Mouse (Mus musculus): ENCODE measurements at regions not wholly inside any gene's neighbourhood (a gene's known extent, or its start where the extent isn't known, plus 50 kb on each side); places are given as distances from the start of the nearest gene placed in this dataset.

GRCm38 (mm10) chr11:31753211-31753610 is 81.5 kb upstream of the Bod1 start:
- Histone ChIP-seq H3K9ac (no peak overlapping the region), H3K36me3 (no peaks in the 10 kb centered on the region), H3K27me3 (no peaks in the 10 kb centered on the region), H3K27ac (no peak overlapping the region), H3K4me2 (replicated peaks) (no peak overlapping the region), H3K4me1 (0 out of 2 replicates have a peak, but pooled peaks cover 3% of the 10 kb centered on the region), H3K9me3 (no peaks in the 10 kb centered on the region), H3K4me3 (no peak overlapping the region)
- WGBS = 91% methylated on average over 3 of the region's 3 CpGs
- ATAC-seq (ENCODE audit: insufficient number of reproducible peaks, insufficient read depth, low FRiP score, low TSS enrichment) = no peak

GRCm38 (mm10) chr11:31753711-31754161 is 82.1 kb upstream of the Bod1 start:
- 61% methylated on average over 5 of the region's 5 CpGs for WGBS
- Histone ChIP-seq H3K4me2 (replicated peaks) (no peak overlapping the region), H3K36me3 (no peaks in the 10 kb centered on the region), H3K9me3 (no peaks in the 10 kb centered on the region), H3K9ac (no peak overlapping the region), H3K27ac (no peak overlapping the region), H3K27me3 (no peaks in the 10 kb centered on the region), H3K4me3 (no peak overlapping the region), H3K4me1 (0 out of 2 replicates have a peak, but pooled peaks cover 3% of the 10 kb centered on the region)
- no peak for ATAC-seq (ENCODE audit: insufficient number of reproducible peaks, insufficient read depth, low FRiP score, low TSS enrichment)

DNA sequence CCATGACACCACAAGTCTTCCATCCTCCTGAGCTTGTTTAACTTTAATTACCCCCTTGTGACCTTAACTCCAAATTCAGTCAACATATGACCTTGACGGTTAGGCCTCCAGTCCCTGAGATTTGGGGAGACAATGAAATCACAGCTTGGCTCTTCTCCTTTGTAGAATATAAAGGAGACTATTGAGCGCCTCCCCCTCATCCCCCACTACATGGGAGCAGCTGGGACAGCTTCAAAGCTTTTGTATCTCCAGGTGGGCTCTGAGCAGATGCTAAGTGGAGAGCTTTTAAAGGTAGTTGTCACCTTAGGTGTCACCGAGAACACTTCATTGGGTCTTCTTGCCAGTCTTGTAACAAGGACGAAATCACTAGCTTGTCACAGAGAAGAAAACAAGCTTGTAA is 82.7 kb upstream of the Bod1 start:
- Histone ChIP-seq H3K9ac (no peak overlapping the region), H3K9me3 (no peaks in the 10 kb centered on the region), H3K36me3 (no peaks in the 10 kb centered on the region), H3K4me2 (replicated peaks) (no peak overlapping the region), H3K4me3 (no peak overlapping the region), H3K27ac (no peak overlapping the region), H3K27me3 (no peaks in the 10 kb centered on the region), H3K4me1 (peaks cover 4% of the 10 kb centered on the region; the same call in 1 of the 2 replicates)
- 64% methylated on average over 4 of the region's 4 CpGs for WGBS
- ATAC-seq (ENCODE audit: insufficient number of reproducible peaks, insufficient read depth, low FRiP score, low TSS enrichment) = no peak

- 43% methylated on average over 3 of the region's 3 CpGs for WGBS
- H3K9ac ChIP-seq = no peak overlapping the region
- no peaks in the 10 kb centered on the region for H3K9me3 ChIP-seq
- H3K27ac ChIP-seq = no peak overlapping the region
- no peaks in the 10 kb centered on the region for H3K27me3 ChIP-seq
- no peak for ATAC-seq (ENCODE audit: insufficient number of reproducible peaks, insufficient read depth, low FRiP score, low TSS enrichment)
- H3K4me3 ChIP-seq = no peak overlapping the region
- H3K4me1 ChIP-seq = peaks cover 10% of the 10 kb centered on the region; the same call in 1 of the 2 replicates
- H3K4me2 ChIP-seq (replicated peaks) = no peak overlapping the region
- no peaks in the 10 kb centered on the region for H3K36me3 ChIP-seq
Observed at GRCm38 (mm10) chr11:31755858-31756257, 84.2 kb upstream of the Bod1 start.

DNA sequence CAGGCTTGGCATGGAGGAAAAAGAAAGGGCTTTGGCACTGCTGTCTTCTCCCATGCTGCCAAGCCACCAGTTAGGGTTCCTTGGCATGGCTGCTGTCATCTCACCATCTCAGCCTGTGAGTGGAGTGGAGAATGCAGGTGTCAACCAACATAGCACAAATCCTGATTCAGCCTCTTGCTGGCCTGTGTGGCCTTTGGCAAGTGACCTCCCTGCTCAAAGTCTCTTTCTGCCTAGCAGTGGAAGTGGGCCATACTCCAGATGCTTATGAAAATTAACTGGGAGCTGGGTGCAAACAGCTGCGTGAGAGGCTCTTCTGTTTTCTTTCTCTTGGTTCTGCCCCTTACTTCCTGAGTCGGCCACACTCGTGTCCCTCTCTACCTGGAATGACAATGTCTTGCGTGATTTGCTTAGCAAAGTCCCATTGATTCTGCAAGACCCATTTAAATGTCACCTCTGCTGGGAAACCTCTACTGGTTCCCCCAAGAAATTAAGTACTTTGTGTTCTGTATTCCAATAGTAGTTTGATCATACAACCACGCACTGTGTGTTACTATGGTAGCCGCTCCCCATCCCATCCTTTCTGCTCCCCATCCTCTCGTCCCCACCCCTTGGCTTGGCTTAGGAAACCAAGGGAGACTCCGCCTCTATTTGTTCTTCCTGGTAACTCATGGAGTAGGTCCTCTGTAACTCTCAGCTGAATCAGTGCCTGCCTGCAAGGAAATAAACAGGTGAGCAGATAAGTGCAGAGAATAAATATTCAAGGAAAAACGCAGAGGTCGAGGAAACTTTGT is 84.9 kb upstream of the Bod1 start:
- Histone ChIP-seq H3K9me3 (no peaks in the 10 kb centered on the region), H3K36me3 (no peaks in the 10 kb centered on the region), H3K4me3 (no peak overlapping the region), H3K27ac (no peak overlapping the region), H3K4me1 (peaks cover 10% of the 10 kb centered on the region; the same call in 1 of the 2 replicates), H3K27me3 (no peaks in the 10 kb centered on the region), H3K4me2 (replicated peaks) (no peak overlapping the region), H3K9ac (no peak overlapping the region)
- no peak for ATAC-seq (ENCODE audit: insufficient number of reproducible peaks, insufficient read depth, low FRiP score, low TSS enrichment)
- WGBS = 87% methylated on average over 10 of the region's 10 CpGs

DNA sequence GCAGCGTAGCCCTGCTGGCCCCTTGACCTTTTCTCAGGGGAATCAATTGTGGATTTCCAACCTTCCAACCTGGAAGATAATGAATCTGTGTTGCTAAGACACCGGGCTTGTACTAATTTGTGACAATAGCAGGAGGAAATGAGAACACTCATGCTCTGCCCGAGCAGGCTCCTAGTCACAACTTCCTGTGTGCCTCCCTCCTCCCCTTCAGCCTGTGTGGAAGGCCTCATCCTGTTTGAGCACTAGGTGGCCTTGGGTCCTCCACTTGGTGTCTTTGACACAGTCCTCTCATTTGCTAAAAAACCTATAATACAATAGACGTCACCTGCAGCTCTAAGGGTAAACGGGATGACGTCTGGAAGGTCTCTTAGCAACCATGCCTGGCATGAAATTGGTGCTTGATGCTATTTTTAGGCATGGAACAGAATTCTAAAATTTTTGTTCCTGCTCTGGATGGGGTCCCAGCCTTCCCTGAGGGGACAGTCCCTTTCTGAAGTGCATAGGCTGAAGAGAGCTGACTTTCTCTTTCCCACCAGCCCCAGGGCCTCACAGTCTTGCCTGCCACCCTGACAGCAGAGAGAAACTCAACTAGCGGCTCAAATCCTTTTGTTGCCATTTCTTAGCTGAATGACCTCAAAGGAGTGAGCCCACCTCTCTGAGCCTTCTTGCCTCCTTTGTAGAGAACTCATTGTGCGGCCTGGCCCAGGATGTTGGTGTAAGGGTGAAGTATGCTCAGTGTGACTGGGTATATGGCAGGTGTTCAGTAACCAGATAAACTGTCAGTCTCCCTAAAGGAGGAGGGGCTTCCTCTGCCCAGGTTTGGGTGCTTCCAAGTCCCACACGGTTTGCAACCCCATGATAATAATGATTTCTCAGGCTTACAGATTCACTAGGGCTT is 88.4 kb upstream of the Bod1 start:
- H3K9ac ChIP-seq = no peak overlapping the region
- H3K36me3 ChIP-seq = no peaks in the 10 kb centered on the region
- no peak overlapping the region for H3K27ac ChIP-seq
- ATAC-seq (ENCODE audit: insufficient number of reproducible peaks, insufficient read depth, low FRiP score, low TSS enrichment) = no peak
- H3K27me3 ChIP-seq = no peaks in the 10 kb centered on the region
- no peak overlapping the region for H3K4me3 ChIP-seq
- H3K9me3 ChIP-seq = no peaks in the 10 kb centered on the region
- WGBS = 54% methylated on average over 9 of the region's 9 CpGs
- peaks cover 10% of the 10 kb centered on the region; the same call in 1 of the 2 replicates for H3K4me1 ChIP-seq
- no peak overlapping the region for H3K4me2 ChIP-seq (replicated peaks)

DNA sequence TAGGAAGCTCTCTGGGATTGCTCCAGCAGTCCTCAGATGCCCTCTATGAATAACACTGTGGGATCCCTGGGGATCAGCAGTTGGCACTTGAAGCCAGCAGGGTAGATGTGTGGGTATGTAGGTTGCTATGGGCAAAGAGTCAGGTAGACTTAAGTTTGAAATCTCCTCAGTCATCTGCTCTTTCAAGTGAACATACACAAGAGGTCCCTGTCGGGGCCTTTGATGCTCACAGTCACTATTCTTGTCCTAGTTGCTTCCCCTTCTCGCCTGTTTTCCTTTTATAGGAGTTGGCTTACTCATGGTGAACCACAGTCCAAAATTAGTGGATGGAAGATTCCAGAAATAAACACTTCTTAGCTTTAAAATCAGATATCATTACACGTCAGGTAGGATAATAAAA is 92.2 kb upstream of the Bod1 start:
- Histone ChIP-seq H3K27me3 (no peaks in the 10 kb centered on the region), H3K36me3 (no peaks in the 10 kb centered on the region), H3K27ac (no peak overlapping the region), H3K9ac (no peak overlapping the region), H3K4me1 (peaks cover 6% of the 10 kb centered on the region; the same call in 1 of the 2 replicates), H3K4me3 (no peak overlapping the region), H3K9me3 (no peaks in the 10 kb centered on the region), H3K4me2 (replicated peaks) (no peak overlapping the region)
- ATAC-seq (ENCODE audit: insufficient number of reproducible peaks, insufficient read depth, low FRiP score, low TSS enrichment) = no peak
- 82% methylated on average over 3 of the region's 3 CpGs for WGBS

DNA sequence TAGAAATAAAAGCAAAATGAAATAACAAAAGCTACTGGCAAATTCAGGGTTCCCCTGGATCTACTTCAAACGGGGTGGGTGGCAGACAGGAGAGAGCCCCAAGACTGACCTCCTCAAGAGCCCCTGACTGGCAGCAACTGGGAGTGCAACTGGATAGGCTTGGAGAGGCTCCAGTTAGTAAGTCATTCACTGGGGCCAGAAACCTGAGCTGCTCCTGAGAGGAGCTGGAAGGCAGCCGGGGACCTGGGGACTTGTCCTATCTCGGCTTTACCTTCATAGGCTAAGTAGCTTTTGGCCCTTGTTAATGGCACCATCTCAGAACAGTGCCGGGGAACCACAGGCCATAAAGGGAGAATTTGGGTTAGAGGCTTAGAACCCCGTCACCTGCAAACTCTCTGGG is 94.6 kb upstream of the Bod1 start:
- 83% methylated on average over 5 of the region's 5 CpGs for WGBS
- H3K9ac ChIP-seq = no peak overlapping the region
- ATAC-seq (ENCODE audit: insufficient number of reproducible peaks, insufficient read depth, low FRiP score, low TSS enrichment) = no peak
- peaks cover 8% of the 10 kb centered on the region; the same call in 1 of the 2 replicates for H3K4me1 ChIP-seq
- H3K36me3 ChIP-seq = no peaks in the 10 kb centered on the region
- H3K4me2 ChIP-seq (replicated peaks) = no peak overlapping the region
- no peak overlapping the region for H3K27ac ChIP-seq
- no peaks in the 10 kb centered on the region for H3K27me3 ChIP-seq
- no peaks in the 10 kb centered on the region for H3K9me3 ChIP-seq
- no peak overlapping the region for H3K4me3 ChIP-seq

GRCm38 (mm10) chr11:31767727-31768495 is 96.2 kb upstream of the Bod1 start:
- Histone ChIP-seq H3K27ac (no peak overlapping the region), H3K9me3 (no peaks in the 10 kb centered on the region), H3K4me1 (peaks cover 8% of the 10 kb centered on the region; the same call in 1 of the 2 replicates), H3K9ac (no peak overlapping the region), H3K27me3 (no peaks in the 10 kb centered on the region), H3K4me3 (no peak overlapping the region), H3K4me2 (replicated peaks) (no peak overlapping the region), H3K36me3 (no peaks in the 10 kb centered on the region)
- WGBS = 53% methylated on average over 10 of the region's 10 CpGs
- no peak for ATAC-seq (ENCODE audit: insufficient number of reproducible peaks, insufficient read depth, low FRiP score, low TSS enrichment)

- WGBS = 83% methylated on average over 4 of the region's 4 CpGs
- H3K27me3 ChIP-seq = no peaks in the 10 kb centered on the region
- no peak for ATAC-seq (ENCODE audit: insufficient number of reproducible peaks, insufficient read depth, low FRiP score, low TSS enrichment)
Observed at GRCm38 (mm10) chr11:31769804-31770654, 98.3 kb upstream of the Bod1 start.

More at GRCm38 (mm10) chr11:31769804-31770654, 98.3 kb upstream of the Bod1 start:
- Histone ChIP-seq H3K4me3 (no peak overlapping the region), H3K4me2 (replicated peaks) (no peak overlapping the region), H3K36me3 (no peaks in the 10 kb centered on the region), H3K27ac (no peak overlapping the region), H3K9ac (no peak overlapping the region), H3K9me3 (0 out of 2 replicates have a peak, but pooled peaks cover 4% of the 10 kb centered on the region), H3K4me1 (peaks cover 8% of the 10 kb centered on the region; the same call in 1 of the 2 replicates)
